Mouse (Mus musculus) thymus, postnatal 25 days (tissue): Measurements from ENCODE around the gene B3glct.

Source experiments
- DNase-seq: peaks from one replicate; pipeline ENCODE4 v3.0.0; 2022

Gene B3glct

GRCm38 (mm10) chr5:149677196-149677595, 834 bp upstream of the B3glct start:
- no peak for DNase-seq

- DNase-seq, result no peak
These were observed 939 bp downstream of the B3glct start for GRCm38 (mm10) chr5:149678990-149679348.

GRCm38 (mm10) chr5:149679362-149679761, 1.3 kb downstream of the B3glct start:
- no peak for DNase-seq

- no peak for DNase-seq
These were observed 1.9 kb downstream of the B3glct start for GRCm38 (mm10) chr5:149679886-149680285.

GRCm38 (mm10) chr5:149680946-149681345, 2.9 kb downstream of the B3glct start:
- DNase-seq, result no peak

GRCm38 (mm10) chr5:149689860-149690259, 11.8 kb downstream of the B3glct start:
- no peak for DNase-seq

- DNase-seq, result no peak
These were observed 14.5 kb downstream of the B3glct start for GRCm38 (mm10) chr5:149692548-149692947.

- no peak for DNase-seq
These were observed 15.2 kb downstream of the B3glct start for GRCm38 (mm10) chr5:149693200-149693599.

GRCm38 (mm10) chr5:149693968-149694367, 15.9 kb downstream of the B3glct start:
- DNase-seq, result no peak

GRCm38 (mm10) chr5:149695077-149695750, 17.2 kb downstream of the B3glct start:
- no peak for DNase-seq

GRCm38 (mm10) chr5:149702770-149703169, 24.7 kb downstream of the B3glct start:
- no peak for DNase-seq

- DNase-seq, result no peak
These were observed 33.5 kb downstream of the B3glct start for GRCm38 (mm10) chr5:149711545-149711944.

GRCm38 (mm10) chr5:149713170-149713774, 35.2 kb downstream of the B3glct start:
- DNase-seq, result peak; percentile 50

GRCm38 (mm10) chr5:149713834-149714233, 35.8 kb downstream of the B3glct start:
- no peak for DNase-seq

- no peak for DNase-seq
These were observed 37.7 kb downstream of the B3glct start for GRCm38 (mm10) chr5:149715571-149716328.

GRCm38 (mm10) chr5:149716329-149716690, 38.3 kb downstream of the B3glct start:
- DNase-seq, result no peak

GRCm38 (mm10) chr5:149731776-149732175, 53.7 kb downstream of the B3glct start:
- DNase-seq, result no peak

- DNase-seq, result no peak
These were observed 59.2 kb downstream of the B3glct start for GRCm38 (mm10) chr5:149737210-149737609.

- no peak for DNase-seq
These were observed 62.1 kb downstream of the B3glct start for GRCm38 (mm10) chr5:149740145-149740544.

- DNase-seq, result no peak
These were observed 62.7 kb downstream of the B3glct start for GRCm38 (mm10) chr5:149740703-149741102.

GRCm38 (mm10) chr5:149742286-149742685, 64.3 kb downstream of the B3glct start:
- no peak for DNase-seq

GRCm38 (mm10) chr5:149745079-149745478, 67.0 kb downstream of the B3glct start:
- DNase-seq, result peak; percentile 18

- no peak for DNase-seq
These were observed 70.9 kb downstream of the B3glct start for GRCm38 (mm10) chr5:149748640-149749580.
